Mouse (Mus musculus) neural tube, embryonic 15.5 days (tissue): Measurements from ENCODE around the gene Rai1. TPM values are rescaled to one million over a fixed set of nuclear protein-coding genes. Genes with fewer than 3 reads are reported as not detected.
A peak's percentile ranks its signal among the peaks of the same experiment; 100 is the strongest.

ENCODE experiments used
- ATAC-seq: fragments of 200-750 bp; cut with Nextera tagmentation; 2 replicates; pipeline ENCODE4 v1.8.0; 2017; ENCODE audit warnings: mild to moderate bottlenecking, moderate TSS enrichment, moderate library complexity; ENCODE audit not compliant: low FRiP score
- H3K27ac ChIP-seq: fragments of 300-500 bp; sonication (generic); replicated peaks from 2 replicates; pipeline ENCODE4 v1.5.1; 2015; ENCODE audit warnings: mild to moderate bottlenecking, inconsistent platforms
- H3K27me3 ChIP-seq: fragments of 300-500 bp; sonication (generic); replicated peaks from 2 replicates; pipeline ENCODE4 v1.6.1; 2015; ENCODE audit warnings: inconsistent platforms
- H3K36me3 ChIP-seq: fragments of 300-500 bp; sonication (generic); 2 replicates; pipeline ENCODE4 v1.6.1; 2015; ENCODE audit warnings: inconsistent platforms
- H3K4me1 ChIP-seq: fragments of 300-500 bp; sonication (generic); 2 replicates; pipeline ENCODE4 v1.6.1; 2015; ENCODE audit warnings: inconsistent platforms
- H3K4me2 ChIP-seq: fragments of 300-500 bp; sonication (generic); 2 replicates; pipeline ENCODE4 v1.6.1; 2015; ENCODE audit warnings: inconsistent platforms, mild to moderate bottlenecking, moderate library complexity
- H3K4me3 ChIP-seq: fragments of 300-500 bp; sonication (generic); replicated peaks from 2 replicates; pipeline ENCODE4 v1.5.1; 2015; ENCODE audit warnings: mild to moderate bottlenecking, inconsistent platforms
- H3K9ac ChIP-seq: fragments of 300-500 bp; sonication (generic); replicated peaks from 2 replicates; pipeline ENCODE4 v1.6.1; 2015; ENCODE audit warnings: mild to moderate bottlenecking, inconsistent platforms
- H3K9me3 ChIP-seq: fragments of 300-500 bp; sonication (generic); replicated peaks from 2 replicates; pipeline ENCODE4 v1.6.1; 2016; ENCODE audit warnings: inconsistent platforms
- WGBS: fragments of 180-500 bp; shearing (Covaris S2); methylation state at CpG from one replicate; pipeline ENCODE4 v1.1.7; 2015; ENCODE audit warnings: mixed read lengths; 5-methylcytosine and 5-hydroxymethylcytosine counted together
- polyA plus RNA-seq: library from polyadenylated mRNA; unstranded; fragments of >200 nt; fragmentation: Nextera tagmentation; extraction: Ambion mirVana; gene quantifications from 2 replicates; pipeline ENCODE4 v1.2.1, GENCODE M21; 2015

Gene Rai1
- polyA plus RNA-seq, 1 experiment from 2014 or later, result 27.4 TPM

GRCm38 (mm10) chr11:60153936-60154335 is 49.1 kb downstream of the Rai1 start:
- Histone ChIP-seq H3K4me3 (no peak overlapping the region), H3K4me2 (no peak overlapping the region), H3K27me3 (no peaks in the 10 kb centered on the region), H3K9me3 (no peaks in the 10 kb centered on the region), H3K27ac (no peak overlapping the region), H3K36me3 (peaks cover 4% of the 10 kb centered on the region; the same call in 1 of the 2 replicates), H3K9ac (no peak overlapping the region), H3K4me1 (peaks cover 57% of the 10 kb centered on the region)
- no peak for ATAC-seq
- 96% methylated on average over 3 of the region's 3 CpGs for WGBS

- Histone ChIP-seq H3K27ac (peak overlapping the region; percentile 58), H3K9ac (no peak overlapping the region), H3K4me2 (no peak overlapping the region), H3K4me3 (no peak overlapping the region), H3K9me3 (no peaks in the 10 kb centered on the region), H3K36me3 (peaks cover 6% of the 10 kb centered on the region; the same call in 1 of the 2 replicates), H3K27me3 (no peaks in the 10 kb centered on the region), H3K4me1 (peaks cover 57% of the 10 kb centered on the region)
- no peak for ATAC-seq
- WGBS, result 70% methylated on average over 5 of the region's 5 CpGs
These were observed 50.9 kb downstream of the Rai1 start for GRCm38 (mm10) chr11:60155690-60156089.

- H3K27ac ChIP-seq, result 0 out of 2 replicates have a peak overlapping the region, but pooled peaks have one; percentile 11
- no peak for ATAC-seq
- H3K4me3 ChIP-seq, result no peak overlapping the region
- no peaks in the 10 kb centered on the region for H3K27me3 ChIP-seq
- H3K9me3 ChIP-seq, result no peaks in the 10 kb centered on the region
- H3K4me2 ChIP-seq, result no peak overlapping the region
- 80% methylated on average over 4 of the region's 4 CpGs for WGBS
- H3K36me3 ChIP-seq, result peaks cover 6% of the 10 kb centered on the region; the same call in 1 of the 2 replicates
- no peak overlapping the region for H3K9ac ChIP-seq
- peaks cover 77% of the 10 kb centered on the region for H3K4me1 ChIP-seq
These were observed 53.5 kb downstream of the Rai1 start for GRCm38 (mm10) chr11:60158271-60158670.

- peaks cover 78% of the 10 kb centered on the region for H3K4me1 ChIP-seq
- no peak overlapping the region for H3K4me2 ChIP-seq
- ATAC-seq, result no peak
- 93% methylated on average over 5 of the region's 5 CpGs for whole genome bisulfite sequencing
- no peaks in the 10 kb centered on the region for H3K27me3 ChIP-seq
- H3K36me3 ChIP-seq, result peaks cover 5% of the 10 kb centered on the region; the same call in 1 of the 2 replicates
- no peaks in the 10 kb centered on the region for H3K9me3 ChIP-seq
- no peak overlapping the region for H3K4me3 ChIP-seq
- H3K9ac ChIP-seq, result no peak overlapping the region
- H3K27ac ChIP-seq, result peak overlapping the region; percentile 39; the same call in 1 of the 2 replicates
These were observed 55.1 kb downstream of the Rai1 start for GRCm38 (mm10) chr11:60159955-60160354.

- H3K27ac ChIP-seq, result peak overlapping the region; percentile 39
- WGBS, result 74% methylated on average over 3 of the region's 3 CpGs
- 0 out of 2 replicates have a peak, but pooled peaks cover 2% of the 10 kb centered on the region for H3K36me3 ChIP-seq
- H3K4me1 ChIP-seq, result peaks cover 76% of the 10 kb centered on the region
- H3K27me3 ChIP-seq, result no peaks in the 10 kb centered on the region
- H3K4me3 ChIP-seq, result no peak overlapping the region
- H3K4me2 ChIP-seq, result no peak overlapping the region
- no peaks in the 10 kb centered on the region for H3K9me3 ChIP-seq
- no peak overlapping the region for H3K9ac ChIP-seq
- no peak for ATAC-seq
These were observed 55.8 kb downstream of the Rai1 start for GRCm38 (mm10) chr11:60160454-60161114.

- no peak for ATAC-seq
- Histone ChIP-seq H3K9me3 (no peaks in the 10 kb centered on the region), H3K4me3 (no peak overlapping the region), H3K4me1 (peaks cover 79% of the 10 kb centered on the region), H3K4me2 (no peak overlapping the region), H3K27me3 (no peaks in the 10 kb centered on the region), H3K27ac (peak overlapping the region; percentile 64), H3K36me3 (0 out of 2 replicates have a peak, but pooled peaks cover 2% of the 10 kb centered on the region), H3K9ac (no peak overlapping the region)
- WGBS, result 42% methylated on average over 9 of the region's 9 CpGs
These were observed 56.5 kb downstream of the Rai1 start for GRCm38 (mm10) chr11:60161146-60161874.

GRCm38 (mm10) chr11:60162547-60162946 is 57.7 kb downstream of the Rai1 start:
- ATAC-seq, result no peak
- Histone ChIP-seq H3K9me3 (no peaks in the 10 kb centered on the region), H3K27me3 (no peaks in the 10 kb centered on the region), H3K4me3 (no peak overlapping the region), H3K4me2 (no peak overlapping the region), H3K27ac (no peak overlapping the region), H3K4me1 (peaks cover 85% of the 10 kb centered on the region), H3K36me3 (0 out of 2 replicates have a peak, but pooled peaks cover 2% of the 10 kb centered on the region), H3K9ac (no peak overlapping the region)
- 87% methylated on average over 1 of the region's 1 CpGs for WGBS

- H3K27me3 ChIP-seq, result no peaks in the 10 kb centered on the region
- ATAC-seq, result no peak
- 0 out of 2 replicates have a peak overlapping the region, but pooled peaks have one; percentile 18 for H3K27ac ChIP-seq
- no peaks in the 10 kb centered on the region for H3K9me3 ChIP-seq
- H3K9ac ChIP-seq, result no peak overlapping the region
- H3K4me3 ChIP-seq, result no peak overlapping the region
- no peak overlapping the region for H3K4me2 ChIP-seq
- whole genome bisulfite sequencing, result 93% methylated on average over 4 of the region's 4 CpGs
- peaks cover 85% of the 10 kb centered on the region for H3K4me1 ChIP-seq
- H3K36me3 ChIP-seq, result 0 out of 2 replicates have a peak, but pooled peaks cover 2% of the 10 kb centered on the region
These were observed 58.5 kb downstream of the Rai1 start for GRCm38 (mm10) chr11:60163362-60163761.

GRCm38 (mm10) chr11:60164450-60164849 is 59.6 kb downstream of the Rai1 start:
- Histone ChIP-seq H3K36me3 (no peaks in the 10 kb centered on the region), H3K4me3 (no peak overlapping the region), H3K27ac (peak overlapping the region; percentile 28), H3K9ac (no peak overlapping the region), H3K9me3 (no peaks in the 10 kb centered on the region), H3K4me1 (peaks cover 86% of the 10 kb centered on the region), H3K4me2 (no peak overlapping the region), H3K27me3 (no peaks in the 10 kb centered on the region)
- ATAC-seq, result no peak
- WGBS, result 74% methylated on average over 6 of the region's 6 CpGs

GRCm38 (mm10) chr11:60165076-60165475 is 60.3 kb downstream of the Rai1 start:
- H3K27me3 ChIP-seq, result no peaks in the 10 kb centered on the region
- 47% methylated on average over 5 of the region's 5 CpGs for WGBS

GRCm38 (mm10) chr11:60168780-60169179 is 64.0 kb downstream of the Rai1 start:
- H3K4me1 ChIP-seq, result peaks cover 69% of the 10 kb centered on the region
- no peaks in the 10 kb centered on the region for H3K36me3 ChIP-seq
- H3K9me3 ChIP-seq, result no peaks in the 10 kb centered on the region
- WGBS, result 17% methylated on average over 9 of the region's 9 CpGs
- no peaks in the 10 kb centered on the region for H3K27me3 ChIP-seq
- peak overlapping the region; percentile 82 for H3K27ac ChIP-seq
- 0 out of 2 replicates have a peak overlapping the region, but pooled peaks have one; percentile 7 for H3K4me2 ChIP-seq
- no peak overlapping the region for H3K4me3 ChIP-seq
- peak overlapping the region; percentile 8; the same call in 1 of the 2 replicates for H3K9ac ChIP-seq
- 0 out of 2 replicates have a peak, but pooled peaks have one; percentile 26 for ATAC-seq

More at GRCm38 (mm10) chr11:60165076-60165475, 60.3 kb downstream of the Rai1 start:
- no peaks in the 10 kb centered on the region for H3K36me3 ChIP-seq
- peaks cover 83% of the 10 kb centered on the region for H3K4me1 ChIP-seq
- ATAC-seq, result no peak
- H3K9ac ChIP-seq, result no peak overlapping the region
- no peaks in the 10 kb centered on the region for H3K9me3 ChIP-seq
- no peak overlapping the region for H3K4me3 ChIP-seq
- no peak overlapping the region for H3K4me2 ChIP-seq
- H3K27ac ChIP-seq, result no peak overlapping the region
